Comparison of ENCODE assay signal across 21 mouse cellular contexts in the genomic region with DNA sequence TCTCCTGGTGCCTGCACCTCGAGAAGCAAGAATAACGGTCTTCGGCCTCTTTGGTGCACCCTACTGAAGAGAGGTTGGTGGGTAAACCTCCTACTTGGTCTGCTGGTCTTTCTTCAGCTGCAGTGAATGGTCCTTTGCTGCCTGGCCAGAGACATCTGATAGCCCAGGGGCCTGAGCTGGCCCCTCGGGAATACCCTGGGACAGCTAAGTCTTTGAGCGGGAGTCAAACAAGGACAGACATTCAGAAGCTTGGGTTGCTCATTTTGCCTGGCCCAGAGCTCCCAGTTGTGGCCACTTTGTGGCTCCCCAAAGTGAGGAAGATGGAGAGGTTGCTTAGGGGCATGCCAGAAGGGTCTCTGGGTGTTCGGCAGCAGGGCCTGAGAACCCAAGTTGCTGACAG.
DNase-seq lines count a peak whose midpoint lies in the region; ATAC-seq lines count a peak whose summit lies in the region.
"Had no signal": no experiment of that assay in that cellular context is flagged by ENCODE, and none has a peak within 500 bp of the region (broad histone marks: within the 10 kb centered on the region; RNA-seq: fewer than 3 reads in every experiment).

No protein-coding gene starts in this region.

- H3K4me3 ChIP-seq in hindbrain, embryonic 13.5 days: no peak overlapping the region
- no peak overlapping the region for H3K4me3 ChIP-seq in hindbrain, embryonic 12.5 days
- H3K4me3 ChIP-seq in neural tube, embryonic 14.5 days (ENCODE audit: low read depth, low read length): no peak overlapping the region
- H3K4me3 ChIP-seq in neural tube, embryonic 15.5 days (replicated peaks): no peak overlapping the region
- H3K4me3 ChIP-seq in embryonic facial prominence, embryonic 10.5 days: no peak overlapping the region
- H3K4me3 ChIP-seq in midbrain, embryonic 13.5 days (replicated peaks): no peak overlapping the region
- H3K4me3 ChIP-seq: embryonic facial prominence, embryonic 13.5 days; forebrain, embryonic 13.5 days; heart, embryonic 15.5 days had no signal

- peak; percentile 93 for DNase-seq in heart, adult 11 months
- DNase-seq in heart, postnatal 4 days: no peak
- no peak for DNase-seq in embryonic facial prominence, embryonic 10.5 days (ENCODE audit: low spot score)
- DNase-seq: adrenal gland, postnatal 25 days; cerebellum, adult 11 months; cerebellum, adult 8-10 months; cerebellum, postnatal 14 days; kidney, adult 8-10 months had no signal

- ATAC-seq in hindbrain, embryonic 13.5 days (ENCODE audit: low FRiP score): no peak
- no peak for ATAC-seq in hindbrain, embryonic 12.5 days (ENCODE audit: low FRiP score)
- no peak for ATAC-seq in neural tube, embryonic 14.5 days (ENCODE audit: low read depth)
- ATAC-seq in neural tube, embryonic 15.5 days (ENCODE audit: low FRiP score): no peak
- ATAC-seq in midbrain, embryonic 13.5 days: no peak
- ATAC-seq: activated CD4-positive, CD25-positive, alpha-beta regulatory T cell, adult 4 months; forebrain, embryonic 13.5 days; intestine, embryonic 16.5 days; Patski had no signal

- WGBS in hindbrain, embryonic 13.5 days: 81% methylated on average over 6 of the region's 6 CpGs
- 80% methylated on average over 6 of the region's 6 CpGs for WGBS in hindbrain, embryonic 12.5 days
- WGBS in neural tube, embryonic 14.5 days: 83% methylated on average over 6 of the region's 6 CpGs
- 88% methylated on average over 6 of the region's 6 CpGs for WGBS in neural tube, embryonic 15.5 days
- 72% methylated on average over 6 of the region's 6 CpGs for WGBS in embryonic facial prominence, embryonic 10.5 days
- 87% methylated on average over 6 of the region's 6 CpGs for WGBS in midbrain, embryonic 13.5 days

- no peaks in the 10 kb centered on the region for H3K9me3 ChIP-seq in hindbrain, embryonic 13.5 days
- no peaks in the 10 kb centered on the region for H3K9me3 ChIP-seq in hindbrain, embryonic 12.5 days (replicated peaks)
- H3K9me3 ChIP-seq in neural tube, embryonic 14.5 days (ENCODE audit: control insufficient read depth, low read length): no peaks in the 10 kb centered on the region
- no peaks in the 10 kb centered on the region for H3K9me3 ChIP-seq in neural tube, embryonic 15.5 days (replicated peaks)
- 0 out of 2 replicates have a peak, but pooled peaks cover 4% of the 10 kb centered on the region for H3K9me3 ChIP-seq in embryonic facial prominence, embryonic 10.5 days
- H3K9me3 ChIP-seq in midbrain, embryonic 13.5 days: no peaks in the 10 kb centered on the region
- H3K9me3 ChIP-seq: embryonic facial prominence, embryonic 13.5 days; forebrain, embryonic 13.5 days; heart, embryonic 15.5 days had no signal

- peaks cover 64% of the 10 kb centered on the region for H3K4me1 ChIP-seq in hindbrain, embryonic 13.5 days (replicated peaks)
- H3K4me1 ChIP-seq in hindbrain, embryonic 12.5 days: peaks cover 57% of the 10 kb centered on the region
- peaks cover 30% of the 10 kb centered on the region for H3K4me1 ChIP-seq in neural tube, embryonic 14.5 days (ENCODE audit: control insufficient read depth, insufficient read depth, low read length)
- H3K4me1 ChIP-seq in neural tube, embryonic 15.5 days: peaks cover 70% of the 10 kb centered on the region
- peaks cover 66% of the 10 kb centered on the region for H3K4me1 ChIP-seq in embryonic facial prominence, embryonic 10.5 days
- H3K4me1 ChIP-seq in midbrain, embryonic 13.5 days (replicated peaks): peaks cover 57% of the 10 kb centered on the region

- no peaks in the 10 kb centered on the region for H3K27me3 ChIP-seq in hindbrain, embryonic 13.5 days
- no peaks in the 10 kb centered on the region for H3K27me3 ChIP-seq in hindbrain, embryonic 12.5 days
- H3K27me3 ChIP-seq in neural tube, embryonic 14.5 days (ENCODE audit: control insufficient read depth, insufficient read depth, low read length): no peaks in the 10 kb centered on the region
- no peaks in the 10 kb centered on the region for H3K27me3 ChIP-seq in neural tube, embryonic 15.5 days (replicated peaks)
- 0 out of 2 replicates have a peak, but pooled peaks cover under 1% of the 10 kb centered on the region for H3K27me3 ChIP-seq in embryonic facial prominence, embryonic 10.5 days (replicated peaks; ENCODE audit: low read depth, poor library complexity, severe bottlenecking)
- H3K27me3 ChIP-seq in midbrain, embryonic 13.5 days: no peaks in the 10 kb centered on the region
- H3K27me3 ChIP-seq: CH12.LX; embryonic facial prominence, embryonic 13.5 days; forebrain, embryonic 13.5 days; heart, embryonic 15.5 days; Patski had no signal

- no peak overlapping the region for H3K4me2 ChIP-seq in hindbrain, embryonic 13.5 days
- no peak overlapping the region for H3K4me2 ChIP-seq in hindbrain, embryonic 12.5 days (replicated peaks)
- no peak overlapping the region for H3K4me2 ChIP-seq in neural tube, embryonic 14.5 days (ENCODE audit: low read depth, low read length)
- no peak overlapping the region for H3K4me2 ChIP-seq in neural tube, embryonic 15.5 days
- no peak overlapping the region for H3K4me2 ChIP-seq in midbrain, embryonic 13.5 days (replicated peaks)
- H3K4me2 ChIP-seq: embryonic facial prominence, embryonic 13.5 days; forebrain, embryonic 13.5 days; heart, embryonic 15.5 days; hindbrain, embryonic 14.5 days had no signal

- peak overlapping the region; percentile 35; the same call in 1 of the 2 replicates for H3K27ac ChIP-seq in hindbrain, embryonic 13.5 days
- H3K27ac ChIP-seq in hindbrain, embryonic 12.5 days: no peak overlapping the region
- 0 out of 2 replicates have a peak overlapping the region, but pooled peaks have one; percentile 12 for H3K27ac ChIP-seq in neural tube, embryonic 14.5 days (ENCODE audit: low read depth, low read length)
- no peak overlapping the region for H3K27ac ChIP-seq in neural tube, embryonic 15.5 days (replicated peaks)
- H3K27ac ChIP-seq in embryonic facial prominence, embryonic 10.5 days (replicated peaks): peak overlapping the region; percentile 16; the same call in 1 of the 2 replicates
- H3K27ac ChIP-seq in midbrain, embryonic 13.5 days: no peak overlapping the region
- H3K27ac ChIP-seq: embryonic facial prominence, embryonic 13.5 days; heart, embryonic 15.5 days had no signal

- 0 out of 2 replicates have a peak overlapping the region, but pooled peaks have one; percentile 13 for H3K9ac ChIP-seq in hindbrain, embryonic 13.5 days
- no peak overlapping the region for H3K9ac ChIP-seq in hindbrain, embryonic 12.5 days
- H3K9ac ChIP-seq in neural tube, embryonic 14.5 days (replicated peaks; ENCODE audit: low read depth, low read length): no peak overlapping the region
- H3K9ac ChIP-seq in neural tube, embryonic 15.5 days (replicated peaks): no peak overlapping the region
- H3K9ac ChIP-seq in midbrain, embryonic 13.5 days (replicated peaks): no peak overlapping the region
- H3K9ac ChIP-seq: embryonic facial prominence, embryonic 13.5 days; forebrain, embryonic 13.5 days; heart, embryonic 15.5 days; hindbrain, embryonic 14.5 days had no signal

- H3K36me3 ChIP-seq in hindbrain, embryonic 13.5 days: peaks cover 5% of the 10 kb centered on the region; the same call in 1 of the 2 replicates
- no peaks in the 10 kb centered on the region for H3K36me3 ChIP-seq in hindbrain, embryonic 12.5 days
- H3K36me3 ChIP-seq in neural tube, embryonic 14.5 days (ENCODE audit: control insufficient read depth, insufficient read depth, low read length): no peaks in the 10 kb centered on the region
- H3K36me3 ChIP-seq in neural tube, embryonic 15.5 days: no peaks in the 10 kb centered on the region
- H3K36me3 ChIP-seq in embryonic facial prominence, embryonic 10.5 days (replicated peaks): peaks cover 8% of the 10 kb centered on the region
- peaks cover 4% of the 10 kb centered on the region for H3K36me3 ChIP-seq in midbrain, embryonic 13.5 days
- H3K36me3 ChIP-seq: embryonic facial prominence, embryonic 13.5 days; heart, embryonic 15.5 days had no signal

Comparison
In these comparisons a context has a peak if more than half of its experiments do, and no peak if none do; other contexts are left out.
1. H3K27ac ChIP-seq: peak in hindbrain, embryonic 13.5 days (single experiment), neural tube, embryonic 14.5 days (single experiment) and embryonic facial prominence, embryonic 10.5 days (single experiment); none in hindbrain, embryonic 12.5 days (single experiment), neural tube, embryonic 15.5 days (single experiment) and midbrain, embryonic 13.5 days (single experiment).